8 mouse cellular contexts compared by ENCODE assay signal in genomic region chrX:7765281-7765670, GRCm38 (mm10). TPM values are rescaled to one million over a fixed set of nuclear protein-coding genes. Genes with fewer than 3 reads are reported as not detected.
DNase-seq lines count a peak whose midpoint lies in the region; ATAC-seq lines count a peak whose summit lies in the region.

No protein-coding gene starts in this region.

- no peaks in the 10 kb centered on the region; the same call in 1 of the 2 replicates for H3K9me3 ChIP-seq in forebrain, embryonic 16.5 days (ENCODE audit: control insufficient read depth, low read length)
- no peaks in the 10 kb centered on the region for H3K9me3 ChIP-seq in liver, embryonic 11.5 days (ENCODE audit: control insufficient read depth, low read length)
- no peaks in the 10 kb centered on the region for H3K9me3 ChIP-seq in stomach, embryonic 16.5 days (replicated peaks; ENCODE audit: control insufficient read depth, low read length)

- WGBS in forebrain, embryonic 16.5 days: 18% methylated on average over 13 of the region's 13 CpGs
- 20% methylated on average over 13 of the region's 13 CpGs for WGBS in liver, embryonic 11.5 days
- 18% methylated on average over 13 of the region's 13 CpGs for WGBS in stomach, embryonic 16.5 days

- H3K4me3 ChIP-seq in forebrain, embryonic 16.5 days (replicated peaks; ENCODE audit: low read length): peak overlapping the region; percentile 61
- peak overlapping the region; percentile 73 for H3K4me3 ChIP-seq in liver, embryonic 11.5 days (ENCODE audit: low read depth, low read length)
- H3K4me3 ChIP-seq in stomach, embryonic 16.5 days (replicated peaks; ENCODE audit: low read length): peak overlapping the region; percentile 70

- peak overlapping the region; percentile 67 for H3K4me2 ChIP-seq in forebrain, embryonic 16.5 days (ENCODE audit: low read length)
- peak overlapping the region; percentile 83 for H3K4me2 ChIP-seq in liver, embryonic 11.5 days
- peak overlapping the region; percentile 61 for H3K4me2 ChIP-seq in stomach, embryonic 16.5 days (ENCODE audit: low read depth, low read length)

- 0 out of 2 replicates have a peak, but pooled peaks cover 2% of the 10 kb centered on the region for H3K36me3 ChIP-seq in forebrain, embryonic 16.5 days (ENCODE audit: control insufficient read depth, insufficient read depth)
- H3K36me3 ChIP-seq in liver, embryonic 11.5 days (ENCODE audit: control insufficient read depth, insufficient read depth, low read length): peaks cover 2% of the 10 kb centered on the region; the same call in 1 of the 2 replicates
- H3K36me3 ChIP-seq in stomach, embryonic 16.5 days (ENCODE audit: control insufficient read depth, insufficient read depth, low read length): peaks cover 7% of the 10 kb centered on the region; the same call in 1 of the 2 replicates

- no peak for ATAC-seq in forebrain, embryonic 16.5 days
- ATAC-seq in liver, embryonic 11.5 days (replicated peaks; ENCODE audit: low FRiP score): no peak
- no peak for ATAC-seq in stomach, embryonic 16.5 days (ENCODE audit: insufficient read depth, low FRiP score)

- intact Hi-C loops in left cerebral cortex, postnatal 4 days (cut with DNase I): no loop called here

- H3K9ac ChIP-seq in forebrain, embryonic 16.5 days (replicated peaks; ENCODE audit: low read depth, low read length): no peak overlapping the region
- peak overlapping the region; percentile 40; the same call in 1 of the 2 replicates for H3K9ac ChIP-seq in liver, embryonic 11.5 days (ENCODE audit: low read depth, low read length)
- H3K9ac ChIP-seq in stomach, embryonic 16.5 days (ENCODE audit: low read length): peak overlapping the region; percentile 48; the same call in 1 of the 2 replicates

- H3K27ac ChIP-seq in forebrain, embryonic 16.5 days (ENCODE audit: low read length): no peak overlapping the region
- no peak overlapping the region; the same call in 1 of the 2 replicates for H3K27ac ChIP-seq in liver, embryonic 11.5 days (ENCODE audit: low read depth, low read length)
- peak overlapping the region; percentile 66; the same call in 1 of the 2 replicates for H3K27ac ChIP-seq in stomach, embryonic 16.5 days (ENCODE audit: low read length)

- H3K4me1 ChIP-seq in forebrain, embryonic 16.5 days (replicated peaks; ENCODE audit: control insufficient read depth, insufficient read depth, low read length): peaks cover 19% of the 10 kb centered on the region
- H3K4me1 ChIP-seq in liver, embryonic 11.5 days (replicated peaks; ENCODE audit: control insufficient read depth, insufficient read depth, low read length): peaks cover 18% of the 10 kb centered on the region
- H3K4me1 ChIP-seq in stomach, embryonic 16.5 days (ENCODE audit: control insufficient read depth, insufficient read depth, low read length): peaks cover 19% of the 10 kb centered on the region; the same call in 1 of the 2 replicates

- no peaks in the 10 kb centered on the region for H3K27me3 ChIP-seq in forebrain, embryonic 16.5 days (replicated peaks; ENCODE audit: control insufficient read depth, insufficient read depth, low read length)
- H3K27me3 ChIP-seq in liver, embryonic 11.5 days (replicated peaks; ENCODE audit: control insufficient read depth, insufficient read depth, low read length): no peaks in the 10 kb centered on the region
- H3K27me3 ChIP-seq in stomach, embryonic 16.5 days (ENCODE audit: control insufficient read depth, insufficient read depth, low read length): no peaks in the 10 kb centered on the region

- DNase-seq in retina, postnatal 1 day: peak; percentile 10
- no peak for DNase-seq in retina, embryonic 14.5 days (ENCODE audit: low spot score)
- no peak for DNase-seq in liver, embryonic 11.5 days (ENCODE audit: low spot score)
- DNase-seq in left cerebral cortex, postnatal 4 days: no peak
- DNase-seq in cerebellum, adult 11 months: no peak
- no peak for DNase-seq in cerebellum, postnatal 36 days

RNA-seq across cellular contexts. Expression of gene Tfe3, which starts 2.9 kb away (rescaled TPM):
- 20.4 and 21.9 TPM in 2 replicates for polyA plus RNA-seq in forebrain, embryonic 16.5 days (2015; fragmentation: Nextera tagmentation; extraction: Ambion mirVana)
- 15.9 and 16.0 TPM in 2 replicates for polyA plus RNA-seq in liver, embryonic 11.5 days (2014; fragmentation: Nextera tagmentation; extraction: Ambion mirVana)
- polyA plus RNA-seq in stomach, embryonic 16.5 days (2015; fragmentation: Nextera tagmentation; extraction: Ambion mirVana): 21.7 and 25.2 TPM in 2 replicates
- total RNA-seq in left cerebral cortex, postnatal 4 days (2021): 10 to 100 TPM; 24.0 to 29.0 TPM

RNA-seq across cellular contexts. Expression of gene Ccdc120, which starts 14.6 kb away (rescaled TPM):
- polyA plus RNA-seq in forebrain, embryonic 16.5 days (2015; fragmentation: Nextera tagmentation; extraction: Ambion mirVana): 50.0 and 64.2 TPM in 2 replicates
- polyA plus RNA-seq in liver, embryonic 11.5 days (2014; fragmentation: Nextera tagmentation; extraction: Ambion mirVana): 4.7 and 6.5 TPM in 2 replicates
- polyA plus RNA-seq in stomach, embryonic 16.5 days (2015; fragmentation: Nextera tagmentation; extraction: Ambion mirVana): 17.9 and 18.2 TPM in 2 replicates
- 10 to 100 TPM; 56.2 to 65.4 TPM for total RNA-seq in left cerebral cortex, postnatal 4 days (2021)

RNA-seq across cellular contexts. Expression of gene Gripap1, which starts 24.3 kb away (rescaled TPM):
- polyA plus RNA-seq in forebrain, embryonic 16.5 days (2015; fragmentation: Nextera tagmentation; extraction: Ambion mirVana): 72.6 and 81.9 TPM in 2 replicates
- polyA plus RNA-seq in liver, embryonic 11.5 days (2014; fragmentation: Nextera tagmentation; extraction: Ambion mirVana): 45.0 and 47.2 TPM in 2 replicates
- 42.4 and 47.8 TPM in 2 replicates for polyA plus RNA-seq in stomach, embryonic 16.5 days (2015; fragmentation: Nextera tagmentation; extraction: Ambion mirVana)
- total RNA-seq in left cerebral cortex, postnatal 4 days (2021): 10 to 100 TPM; 79.8 to 81.2 TPM

RNA-seq across cellular contexts. Expression of gene Praf2, which starts 37.0 kb away (rescaled TPM):
- polyA plus RNA-seq in forebrain, embryonic 16.5 days (2015; fragmentation: Nextera tagmentation; extraction: Ambion mirVana): 112 and 119 TPM in 2 replicates
- 29.8 and 32.0 TPM in 2 replicates for polyA plus RNA-seq in liver, embryonic 11.5 days (2014; fragmentation: Nextera tagmentation; extraction: Ambion mirVana)
- polyA plus RNA-seq in stomach, embryonic 16.5 days (2015; fragmentation: Nextera tagmentation; extraction: Ambion mirVana): 59.4 and 63.1 TPM in 2 replicates
- 10 to 100 TPM; 70.0 to 84.0 TPM for total RNA-seq in left cerebral cortex, postnatal 4 days (2021)

RNA-seq across cellular contexts. Expression of gene Gm45208, which starts 43.2 kb away (rescaled TPM):
- polyA plus RNA-seq in forebrain, embryonic 16.5 days (2015; fragmentation: Nextera tagmentation; extraction: Ambion mirVana): 0.71 TPM in 1 of 2 replicates, not detected in the other
- not detected in 2 replicates for polyA plus RNA-seq in liver, embryonic 11.5 days (2014; fragmentation: Nextera tagmentation; extraction: Ambion mirVana)
- polyA plus RNA-seq in stomach, embryonic 16.5 days (2015; fragmentation: Nextera tagmentation; extraction: Ambion mirVana): not detected in 2 replicates
- under 1 TPM in 1 of 2 experiments, not detected in 1; 0.60 TPM for total RNA-seq in left cerebral cortex, postnatal 4 days (2021)
